Mouse (Mus musculus) midbrain, embryonic 13.5 days (tissue): Measurements from ENCODE around the gene Sema3b. TPM values are rescaled to one million over a fixed set of nuclear protein-coding genes. Genes with fewer than 3 reads are reported as not detected.

ENCODE experiments used
- ATAC-seq: fragments of 200-750 bp; cut with Nextera tagmentation; 2 replicates; pipeline ENCODE4 v1.8.0; 2017; ENCODE audit warnings: mild to moderate bottlenecking, moderate TSS enrichment, moderate library complexity
- H3K27ac ChIP-seq: fragments of 300-500 bp; sonication (generic); 2 replicates; pipeline ENCODE4 v1.5.1; 2015; ENCODE audit warnings: inconsistent platforms, mild to moderate bottlenecking, moderate library complexity
- H3K27me3 ChIP-seq: fragments of 300-500 bp; sonication (generic); 2 replicates; pipeline ENCODE4 v1.6.1; 2015; ENCODE audit warnings: mild to moderate bottlenecking, inconsistent platforms
- H3K36me3 ChIP-seq: fragments of 300-500 bp; sonication (generic); 2 replicates; pipeline ENCODE4 v1.6.1; 2015; ENCODE audit warnings: mild to moderate bottlenecking, inconsistent platforms
- H3K4me1 ChIP-seq: fragments of 300-500 bp; sonication (generic); replicated peaks from 2 replicates; pipeline ENCODE4 v1.6.1; 2015; ENCODE audit warnings: inconsistent platforms
- H3K4me2 ChIP-seq: fragments of 300-500 bp; sonication (generic); replicated peaks from 2 replicates; pipeline ENCODE4 v1.6.1; 2015; ENCODE audit warnings: moderate library complexity, mild to moderate bottlenecking, inconsistent platforms
- H3K4me3 ChIP-seq: fragments of 300-500 bp; sonication (generic); replicated peaks from 2 replicates; pipeline ENCODE4 v1.5.1; 2015; ENCODE audit warnings: mild to moderate bottlenecking, inconsistent platforms
- H3K9ac ChIP-seq: fragments of 300-500 bp; sonication (generic); replicated peaks from 2 replicates; pipeline ENCODE4 v1.6.1; 2015; ENCODE audit warnings: mild to moderate bottlenecking, inconsistent platforms
- H3K9me3 ChIP-seq: fragments of 300-500 bp; sonication (generic); 2 replicates; pipeline ENCODE4 v1.6.1; 2016; ENCODE audit warnings: mild to moderate bottlenecking, inconsistent platforms
- WGBS: fragments of 180-500 bp; shearing (Covaris S2); methylation state at CpG from one replicate; pipeline ENCODE4 v1.1.7; 2015; 5-methylcytosine and 5-hydroxymethylcytosine counted together
- polyA plus RNA-seq: library from polyadenylated mRNA; unstranded; fragments of >200 nt; fragmentation: Nextera tagmentation; extraction: Ambion mirVana; gene quantifications from 2 replicates; pipeline ENCODE4 v1.2.1, GENCODE M21; 2015

Sema3b gene
- polyA plus RNA-seq, 1 experiment from 2014 or later, result 2.7 TPM

DNA sequence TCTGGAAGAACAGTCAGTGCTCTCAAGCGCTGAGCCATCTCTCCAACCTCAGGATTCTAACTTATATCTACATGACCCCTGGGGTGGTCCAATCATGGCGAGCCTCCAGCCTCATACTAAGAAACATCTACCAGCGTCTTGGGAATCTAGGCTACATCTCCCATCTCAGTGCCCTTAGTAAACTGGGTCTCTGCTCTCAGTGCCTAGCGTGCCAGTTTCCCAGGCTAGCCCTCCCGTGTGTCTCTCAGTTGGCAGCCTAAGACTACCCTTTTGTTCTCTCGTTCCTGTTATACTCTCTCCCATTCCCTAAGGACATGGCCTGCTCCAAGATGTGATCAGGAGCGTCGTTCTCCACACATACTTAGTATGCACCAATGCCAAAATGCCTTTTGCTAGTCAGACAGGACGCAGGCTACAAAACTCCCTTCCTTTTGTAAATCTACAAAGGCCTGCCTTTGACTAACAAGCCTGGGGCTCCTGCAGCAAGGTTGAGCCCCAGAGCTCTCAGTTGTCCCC, 22.3 kb upstream of the Sema3b start:
- Histone ChIP-seq H3K9me3 (no peaks in the 10 kb centered on the region), H3K9ac (peak overlapping the region; percentile 97), H3K27ac (peak overlapping the region; percentile 98), H3K27me3 (no peaks in the 10 kb centered on the region), H3K4me2 (peak overlapping the region; percentile 90), H3K4me1 (peaks cover 85% of the 10 kb centered on the region), H3K4me3 (peak overlapping the region; percentile 87), H3K36me3 (no peaks in the 10 kb centered on the region)
- no peak for ATAC-seq
- 27% methylated on average over 9 of the region's 9 CpGs for WGBS

DNA sequence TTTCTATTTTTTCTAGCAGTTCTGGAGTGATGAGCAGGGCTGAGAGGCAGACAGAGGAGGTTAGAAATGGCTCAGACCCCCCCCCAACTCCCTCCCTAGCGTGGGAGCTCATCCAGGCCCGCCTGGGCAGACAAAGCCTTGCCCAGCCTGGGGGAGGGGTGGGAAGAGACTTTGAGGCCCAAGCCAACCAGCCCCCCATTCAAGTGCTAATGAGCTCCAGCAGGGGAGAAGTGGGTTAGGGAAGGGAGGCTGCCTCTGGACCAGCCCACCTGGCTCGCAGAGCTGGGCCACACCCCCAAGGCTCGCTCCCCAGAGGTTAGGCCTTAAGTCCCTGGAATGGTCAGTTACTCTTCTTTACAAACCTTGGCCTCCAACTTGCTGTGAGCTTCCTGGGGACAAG, 21.5 kb upstream of the Sema3b start:
- H3K4me2 ChIP-seq, result peak overlapping the region; percentile 90
- no peaks in the 10 kb centered on the region for H3K27me3 ChIP-seq
- no peaks in the 10 kb centered on the region for H3K9me3 ChIP-seq
- peaks cover 87% of the 10 kb centered on the region for H3K4me1 ChIP-seq
- WGBS, result 0% methylated on average over 4 of the region's 4 CpGs
- H3K9ac ChIP-seq, result peak overlapping the region; percentile 71
- H3K36me3 ChIP-seq, result 0 out of 2 replicates have a peak, but pooled peaks cover under 1% of the 10 kb centered on the region
- H3K27ac ChIP-seq, result peak overlapping the region; percentile 98
- H3K4me3 ChIP-seq, result peak overlapping the region; percentile 25
- ATAC-seq, result peak; percentile 41

DNA sequence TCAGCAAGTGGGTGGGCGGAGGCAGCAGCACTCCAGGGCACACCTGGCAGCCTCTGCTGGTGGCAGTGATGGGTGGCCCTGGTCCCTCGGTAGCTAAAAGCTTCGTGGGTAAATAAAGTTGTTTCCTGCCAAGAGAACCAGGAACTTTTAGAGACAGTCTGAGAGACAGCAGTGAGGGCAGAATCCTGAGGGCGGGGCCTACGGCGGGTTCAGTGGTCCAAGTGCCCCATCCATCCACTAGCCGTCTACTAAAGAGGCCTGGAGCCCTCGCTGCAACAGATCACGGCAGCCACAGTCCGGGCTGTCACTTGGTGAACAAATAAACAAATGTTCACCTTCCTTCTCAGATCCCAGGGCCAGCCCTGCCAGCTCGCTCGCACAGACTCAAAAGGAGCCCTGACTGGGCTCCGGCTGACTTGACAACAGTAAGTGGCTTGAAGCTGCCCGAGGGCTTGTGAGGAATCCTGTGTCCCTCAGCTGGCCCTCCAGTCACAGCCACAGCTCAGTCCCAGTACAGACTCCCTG, 20.9 kb upstream of the Sema3b start:
- Histone ChIP-seq H3K4me1 (peaks cover 93% of the 10 kb centered on the region), H3K9me3 (no peaks in the 10 kb centered on the region), H3K9ac (peak overlapping the region; percentile 71), H3K27me3 (no peaks in the 10 kb centered on the region), H3K4me2 (peak overlapping the region; percentile 90), H3K27ac (peak overlapping the region; percentile 98), H3K4me3 (peak overlapping the region; percentile 25), H3K36me3 (peaks cover 6% of the 10 kb centered on the region)
- peak; percentile 7 for ATAC-seq
- 2% methylated on average over 14 of the region's 14 CpGs for WGBS

DNA sequence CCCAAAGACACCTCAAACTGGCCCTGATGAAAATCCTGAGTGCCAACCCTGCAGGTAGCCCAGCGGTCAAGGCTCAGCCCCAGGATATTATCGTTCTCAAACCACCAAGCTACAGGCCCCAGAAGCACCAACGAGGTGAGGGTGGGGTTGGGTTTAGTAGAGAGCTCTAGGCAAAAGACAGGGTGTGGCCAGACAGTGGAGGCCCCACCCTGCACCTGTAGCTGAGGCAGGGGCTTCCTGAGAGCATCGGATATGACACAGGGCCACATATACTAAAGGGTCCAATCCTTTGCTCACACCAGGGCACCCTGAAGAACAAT, 20.3 kb upstream of the Sema3b start:
- Histone ChIP-seq H3K9me3 (no peaks in the 10 kb centered on the region), H3K4me1 (peaks cover 96% of the 10 kb centered on the region), H3K4me2 (peak overlapping the region; percentile 90), H3K27me3 (no peaks in the 10 kb centered on the region), H3K27ac (peak overlapping the region; percentile 98), H3K36me3 (peaks cover 12% of the 10 kb centered on the region), H3K9ac (peak overlapping the region; percentile 71), H3K4me3 (peak overlapping the region; percentile 25; the same call in 1 of the 2 replicates)
- 15% methylated on average over 4 of the region's 4 CpGs for WGBS
- ATAC-seq, result no peak

DNA sequence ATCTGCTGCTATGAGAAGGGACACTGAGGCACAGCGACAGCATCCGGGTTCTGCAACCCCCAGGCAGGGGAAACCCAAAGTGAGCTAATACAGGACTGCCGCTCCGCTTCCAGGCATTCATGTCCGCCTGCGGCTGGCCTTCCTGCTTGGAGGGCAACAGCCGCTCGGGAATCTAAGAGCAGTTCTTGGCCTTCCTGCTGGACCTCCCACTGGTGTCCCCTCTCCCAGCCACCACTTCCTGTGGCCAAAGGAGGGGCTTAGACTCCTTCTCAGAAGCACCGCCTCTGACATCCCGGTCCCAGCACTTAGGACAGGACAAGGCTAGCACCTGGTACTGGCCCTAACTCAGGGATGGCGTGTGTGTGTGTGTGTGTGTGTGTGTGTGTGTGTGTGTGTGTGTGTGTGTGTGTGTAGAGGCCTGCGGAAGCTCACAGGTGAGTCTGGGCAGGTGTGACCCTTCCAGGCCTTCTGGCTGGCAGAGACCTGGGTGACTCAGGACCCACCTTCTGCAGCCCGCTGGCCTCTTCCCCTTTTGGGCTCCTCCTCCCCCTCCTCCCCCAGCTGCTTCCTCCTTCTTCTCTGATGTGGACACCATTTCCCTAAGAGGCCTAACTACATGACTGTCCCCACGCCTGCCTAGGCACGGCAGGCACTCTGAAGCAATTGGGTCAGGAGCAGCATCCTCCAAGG, 19.8 kb upstream of the Sema3b start:
- peak overlapping the region; percentile 98 for H3K27ac ChIP-seq
- no peaks in the 10 kb centered on the region for H3K9me3 ChIP-seq
- no peaks in the 10 kb centered on the region for H3K27me3 ChIP-seq
- peaks cover 17% of the 10 kb centered on the region for H3K36me3 ChIP-seq
- H3K4me2 ChIP-seq, result peak overlapping the region; percentile 90
- 0 out of 2 replicates have a peak overlapping the region, but pooled peaks have one; percentile 25 for H3K4me3 ChIP-seq
- H3K9ac ChIP-seq, result peak overlapping the region; percentile 71
- ATAC-seq, result no peak
- 28% methylated on average over 13 of the region's 15 CpGs for WGBS
- H3K4me1 ChIP-seq, result peaks cover 96% of the 10 kb centered on the region

DNA sequence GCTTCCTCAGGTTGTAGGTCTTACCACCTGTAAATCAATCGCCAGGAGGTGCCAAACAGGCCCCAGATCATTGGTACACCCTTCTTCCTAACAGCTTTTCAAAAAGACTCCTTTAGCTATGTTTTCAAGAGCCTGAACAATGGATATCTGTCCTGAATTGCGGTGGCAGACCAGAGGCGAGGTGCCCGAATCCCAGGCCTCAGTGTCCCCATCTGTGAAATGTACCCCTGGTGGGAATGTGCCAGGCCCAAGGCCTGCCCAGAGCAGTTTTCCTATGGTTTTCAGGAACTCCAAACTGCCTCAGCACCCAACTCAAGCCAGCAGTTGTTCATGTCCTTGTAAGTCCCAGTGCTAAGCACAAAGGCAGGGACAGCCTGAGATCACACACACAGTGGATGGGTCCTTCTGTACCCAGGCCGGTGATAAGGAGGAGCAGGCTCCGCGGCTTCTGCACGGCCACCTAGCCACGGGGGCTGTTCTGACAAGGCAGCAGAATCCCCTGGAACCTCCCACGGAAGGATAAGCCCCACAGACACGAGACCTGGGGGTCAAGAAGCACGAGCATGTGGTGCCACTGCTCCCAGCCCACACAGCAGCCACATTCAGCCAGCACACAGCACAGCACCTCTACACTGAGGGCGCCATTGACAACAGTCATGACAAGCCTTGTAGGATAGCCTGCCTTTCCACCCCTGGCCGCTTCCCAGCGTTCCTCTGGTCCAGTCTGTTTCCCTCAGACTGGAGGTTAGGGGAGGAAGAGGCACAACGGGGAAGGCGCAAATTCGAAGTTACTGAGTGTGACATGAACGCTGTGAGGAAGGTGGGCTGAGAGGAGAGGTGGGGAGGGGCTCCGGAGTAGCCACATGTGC, 18.6 kb upstream of the Sema3b start:
- Histone ChIP-seq H3K9ac (peak overlapping the region; percentile 71), H3K27ac (peak overlapping the region; percentile 98), H3K9me3 (no peaks in the 10 kb centered on the region), H3K4me2 (peak overlapping the region; percentile 90), H3K4me1 (peaks cover 87% of the 10 kb centered on the region), H3K27me3 (no peaks in the 10 kb centered on the region), H3K36me3 (peaks cover 24% of the 10 kb centered on the region), H3K4me3 (peak overlapping the region; percentile 9; the same call in 1 of the 2 replicates)
- ATAC-seq, result no peak
- WGBS, result 11% methylated on average over 20 of the region's 20 CpGs

DNA sequence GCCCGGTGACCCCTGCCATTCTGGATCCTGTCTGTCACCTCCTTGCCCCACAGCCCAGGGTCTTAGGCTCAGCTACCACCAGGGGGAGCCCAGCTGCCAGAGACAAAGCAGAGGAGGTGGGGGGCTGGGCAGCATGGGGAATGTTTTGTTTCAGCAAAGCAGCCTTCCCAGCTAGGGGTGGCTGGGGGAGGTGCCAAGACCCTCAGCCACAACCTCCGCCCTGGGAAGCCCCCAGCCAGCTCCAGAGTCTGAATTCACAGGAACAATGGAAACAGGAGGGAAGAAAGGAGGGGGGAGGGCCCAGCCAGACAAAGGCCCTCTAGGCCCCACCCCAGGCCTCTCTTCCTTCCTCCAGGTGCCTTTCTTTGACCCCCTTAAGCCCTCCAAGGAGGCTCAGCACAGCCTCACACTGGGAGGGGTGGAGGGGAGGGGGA, 17.8 kb upstream of the Sema3b start:
- peak overlapping the region; percentile 90 for H3K4me2 ChIP-seq
- peaks cover 80% of the 10 kb centered on the region for H3K4me1 ChIP-seq
- peak; percentile 76 for ATAC-seq
- peak overlapping the region; percentile 26 for H3K4me3 ChIP-seq
- no peaks in the 10 kb centered on the region for H3K27me3 ChIP-seq
- H3K9me3 ChIP-seq, result no peaks in the 10 kb centered on the region
- H3K36me3 ChIP-seq, result peaks cover 31% of the 10 kb centered on the region
- H3K9ac ChIP-seq, result peak overlapping the region; percentile 71
- peak overlapping the region; percentile 98 for H3K27ac ChIP-seq
- WGBS, result 0% methylated on average over 2 of the region's 2 CpGs

DNA sequence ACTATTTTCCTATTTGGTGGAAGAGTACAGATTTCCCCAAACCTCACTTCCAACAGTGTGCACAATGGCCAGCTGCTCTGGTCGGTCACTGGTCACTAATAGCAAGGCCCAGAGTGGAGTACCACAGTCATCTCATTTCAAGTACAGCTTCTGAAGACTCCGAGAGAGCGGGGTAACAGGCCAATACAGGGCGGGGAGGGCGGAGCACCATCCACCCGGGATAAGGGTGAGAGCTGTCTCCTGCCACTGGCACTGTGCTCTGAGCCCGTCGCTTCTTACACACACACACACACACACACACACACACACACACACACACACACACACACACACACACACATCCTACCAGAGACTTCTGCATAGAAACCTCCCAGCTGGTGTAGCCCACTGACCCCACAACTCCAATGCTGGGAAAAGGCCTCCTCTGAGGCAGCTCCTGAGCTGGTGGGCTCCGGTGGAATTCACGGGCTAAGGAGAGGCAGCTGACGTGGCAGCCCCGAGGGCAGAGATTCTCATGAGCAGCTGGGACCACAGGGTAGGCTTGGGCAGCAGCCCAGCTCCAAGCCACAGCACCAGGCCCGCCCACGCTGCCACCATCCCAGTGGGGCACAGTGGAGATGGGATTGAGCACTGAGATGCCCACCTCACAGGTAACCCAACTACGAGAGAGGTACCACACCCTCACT, 17.3 kb upstream of the Sema3b start:
- Histone ChIP-seq H3K4me2 (peak overlapping the region; percentile 90), H3K9ac (peak overlapping the region; percentile 71), H3K36me3 (peaks cover 31% of the 10 kb centered on the region), H3K4me1 (peaks cover 74% of the 10 kb centered on the region), H3K4me3 (peak overlapping the region; percentile 26), H3K27me3 (no peaks in the 10 kb centered on the region), H3K27ac (peak overlapping the region; percentile 98), H3K9me3 (no peaks in the 10 kb centered on the region)
- WGBS, result 24% methylated on average over 15 of the region's 15 CpGs
- peak; percentile 62 for ATAC-seq

DNA sequence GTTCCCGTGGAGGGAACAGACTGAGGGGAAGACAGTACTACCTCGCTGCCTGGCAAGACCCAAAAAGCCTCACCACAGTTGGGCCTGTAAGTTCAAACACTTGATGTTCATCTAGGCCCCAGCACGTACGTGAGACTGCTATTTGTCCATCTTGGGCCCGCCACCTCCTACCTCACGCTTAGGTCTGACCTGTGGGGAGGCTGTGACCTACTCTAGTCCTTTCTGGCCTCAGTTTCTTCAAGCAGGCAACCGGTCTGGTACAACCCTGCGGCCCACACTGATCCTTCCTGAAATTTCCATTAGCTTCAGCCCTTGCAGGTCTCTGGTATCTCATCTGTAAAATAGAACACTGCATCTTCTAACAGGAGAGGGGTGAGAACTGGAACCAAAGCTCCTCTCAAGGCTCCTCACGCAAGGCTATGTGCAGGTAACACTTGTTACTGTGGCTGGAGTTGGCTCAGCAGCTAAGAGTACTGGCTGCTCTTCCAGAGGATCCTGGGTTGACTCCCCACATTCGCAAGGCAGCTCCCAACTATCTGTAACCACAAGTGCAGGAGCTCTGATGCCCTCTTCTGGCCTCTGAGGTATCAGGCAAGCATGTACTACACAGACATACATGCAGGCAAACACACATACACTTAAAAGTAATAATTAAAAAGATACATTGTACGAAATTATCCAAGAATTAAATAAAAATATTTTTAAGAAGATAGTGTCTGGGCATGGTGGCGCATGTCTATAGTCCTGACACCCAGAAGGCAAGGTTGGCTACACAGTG, 16.5 kb upstream of the Sema3b start:
- H3K4me1 ChIP-seq, result peaks cover 66% of the 10 kb centered on the region
- H3K27ac ChIP-seq, result peak overlapping the region; percentile 98
- no peaks in the 10 kb centered on the region for H3K9me3 ChIP-seq
- peak overlapping the region; percentile 71; the same call in 1 of the 2 replicates for H3K9ac ChIP-seq
- no peak overlapping the region for H3K4me3 ChIP-seq
- no peaks in the 10 kb centered on the region for H3K27me3 ChIP-seq
- 84% methylated on average over 12 of the region's 12 CpGs for WGBS
- H3K36me3 ChIP-seq, result peaks cover 33% of the 10 kb centered on the region
- no peak for ATAC-seq
- no peak overlapping the region for H3K4me2 ChIP-seq

DNA sequence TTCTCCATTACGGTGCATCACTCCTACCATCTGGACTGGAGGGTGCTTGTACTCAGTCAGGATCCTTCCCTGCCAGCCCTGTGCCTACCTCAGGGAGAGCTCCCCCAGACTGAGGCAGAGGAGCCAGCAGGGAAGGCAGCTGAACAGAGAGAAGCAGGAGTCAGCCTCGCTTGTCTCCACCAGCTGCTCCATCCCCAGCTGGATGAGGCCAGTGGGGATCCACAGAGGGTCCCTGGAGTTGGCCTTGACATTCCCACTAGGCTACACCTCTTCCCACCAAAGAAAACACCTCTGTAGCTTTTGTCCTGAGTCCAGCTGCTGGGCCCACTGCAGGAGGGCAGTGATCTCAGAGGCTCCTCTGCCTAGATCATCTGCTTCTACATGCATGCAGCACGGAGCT, 15.9 kb upstream of the Sema3b start:
- no peak overlapping the region for H3K4me2 ChIP-seq
- no peaks in the 10 kb centered on the region for H3K27me3 ChIP-seq
- peak overlapping the region; percentile 61 for H3K27ac ChIP-seq
- H3K36me3 ChIP-seq, result peaks cover 39% of the 10 kb centered on the region
- peaks cover 60% of the 10 kb centered on the region for H3K4me1 ChIP-seq
- ATAC-seq, result no peak
- H3K9me3 ChIP-seq, result no peaks in the 10 kb centered on the region
- WGBS, result 74% methylated on average over 3 of the region's 3 CpGs
- H3K4me3 ChIP-seq, result no peak overlapping the region
- peak overlapping the region; percentile 36; the same call in 1 of the 2 replicates for H3K9ac ChIP-seq

DNA sequence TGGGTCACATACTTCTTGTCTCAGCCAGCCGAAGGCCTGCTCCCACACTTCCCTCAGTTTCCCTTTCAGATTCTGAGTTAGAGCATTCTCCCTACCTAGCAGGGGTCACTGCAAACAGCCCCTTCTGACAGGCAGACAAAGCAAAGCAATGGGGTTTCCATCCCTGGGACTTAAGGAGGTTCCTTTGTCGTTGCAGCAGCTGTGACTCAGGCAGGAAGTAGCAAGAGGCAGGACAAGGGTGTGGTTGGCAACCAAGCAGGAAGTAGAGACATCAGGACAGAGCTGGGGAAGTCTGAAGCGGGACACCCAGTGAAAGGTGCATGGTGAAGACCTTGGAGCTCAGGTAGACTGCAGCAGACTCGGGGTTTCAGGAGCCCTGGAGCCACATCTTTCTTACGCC, 15.5 kb upstream of the Sema3b start:
- H3K27ac ChIP-seq, result peak overlapping the region; percentile 61

More for the DNA sequence above, 15.5 kb upstream of the Sema3b start:
- Histone ChIP-seq H3K36me3 (peaks cover 43% of the 10 kb centered on the region), H3K27me3 (no peaks in the 10 kb centered on the region), H3K4me2 (no peak overlapping the region), H3K4me1 (peaks cover 60% of the 10 kb centered on the region), H3K9me3 (no peaks in the 10 kb centered on the region), H3K9ac (peak overlapping the region; percentile 36), H3K4me3 (no peak overlapping the region)
- 75% methylated on average over 5 of the region's 5 CpGs for WGBS
- ATAC-seq, result no peak
